Mouse (Mus musculus): ENCODE measurements around the gene Aox3. TPM values are rescaled to one million over a fixed set of nuclear protein-coding genes. Genes with fewer than 3 reads are reported as not detected.

Gene Aox3
- polyA plus RNA-seq, 1 experiment from 2014 or later = 0.38 TPM

DNA sequence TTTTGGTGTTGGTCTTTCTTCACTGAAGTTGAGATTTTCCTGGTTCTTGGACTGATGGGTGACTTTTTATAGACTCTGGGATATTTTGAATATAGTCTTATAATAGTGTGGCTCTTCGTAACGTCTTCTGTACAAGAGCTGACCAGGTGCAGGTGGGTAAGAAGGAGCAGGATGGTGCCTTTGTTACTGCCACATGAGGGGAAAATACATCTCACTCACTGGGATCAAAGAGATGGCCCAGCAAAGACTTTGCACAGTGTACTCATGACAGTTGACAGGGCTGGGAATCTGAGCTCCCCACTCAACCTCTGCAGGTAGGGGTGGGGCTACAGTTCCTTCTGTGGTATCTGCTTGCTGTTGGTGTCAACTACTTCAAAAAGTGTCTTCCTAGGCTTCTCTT is 38.7 kb upstream of the Aox3 start:
- no peaks in the 10 kb centered on the region for H3K27me3 ChIP-seq (ENCODE audit: control insufficient read depth, insufficient read depth, low read length)
- H3K4me1 ChIP-seq (ENCODE audit: control insufficient read depth, insufficient read depth, low read length) = no peaks in the 10 kb centered on the region
- DNase-seq = no peak
- H3K9me3 ChIP-seq (ENCODE audit: control insufficient read depth, low read length) = no peaks in the 10 kb centered on the region
- H3K4me2 ChIP-seq (ENCODE audit: low read length) = no peak overlapping the region
- H3K4me3 ChIP-seq (replicated peaks; ENCODE audit: low read depth, low read length) = no peak overlapping the region
- no peak overlapping the region for H3K27ac ChIP-seq (replicated peaks; ENCODE audit: low read depth, low read length)
- WGBS = 95% methylated on average over 2 of the region's 2 CpGs
- no peak for ATAC-seq (ENCODE audit: low FRiP score, low TSS enrichment)
- no peaks in the 10 kb centered on the region for H3K36me3 ChIP-seq (ENCODE audit: control insufficient read depth, insufficient read depth, low read length)
- no peak overlapping the region for H3K9ac ChIP-seq (replicated peaks; ENCODE audit: low read length)

DNA sequence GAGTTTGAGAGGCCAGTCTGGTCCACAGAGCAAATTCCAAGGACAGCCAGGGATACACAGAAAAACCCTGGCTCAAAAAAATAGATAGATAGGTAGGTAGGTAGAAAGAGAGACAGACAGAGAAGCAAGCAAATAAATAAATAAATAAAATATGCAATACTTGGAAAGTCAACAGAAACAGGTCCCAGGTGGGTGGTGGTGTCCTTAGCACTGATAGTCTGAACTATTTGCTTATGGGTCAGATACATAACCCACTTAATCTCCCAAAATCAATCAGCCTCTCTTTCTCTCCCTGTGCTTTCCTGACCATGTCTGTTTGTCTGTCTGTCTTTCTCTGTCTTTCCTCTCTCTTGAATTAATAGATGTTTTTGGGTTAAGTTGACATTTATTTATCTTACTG is 35.0 kb upstream of the Aox3 start:
- DNase-seq = no peak
- Histone ChIP-seq H3K4me2 (ENCODE audit: low read length) (no peak overlapping the region), H3K27me3 (ENCODE audit: control insufficient read depth, insufficient read depth, low read length) (no peaks in the 10 kb centered on the region), H3K27ac (replicated peaks; ENCODE audit: low read depth, low read length) (no peak overlapping the region), H3K36me3 (ENCODE audit: control insufficient read depth, insufficient read depth, low read length) (no peaks in the 10 kb centered on the region), H3K4me1 (ENCODE audit: control insufficient read depth, insufficient read depth, low read length) (no peaks in the 10 kb centered on the region), H3K9me3 (ENCODE audit: control insufficient read depth, low read length) (no peaks in the 10 kb centered on the region), H3K9ac (replicated peaks; ENCODE audit: low read length) (no peak overlapping the region), H3K4me3 (replicated peaks; ENCODE audit: low read depth, low read length) (no peak overlapping the region)
- ATAC-seq (ENCODE audit: low FRiP score, low TSS enrichment) = no peak

GRCm38 (mm10) chr1:58078390-58078789 is 34.5 kb upstream of the Aox3 start:
- H3K27ac ChIP-seq (replicated peaks; ENCODE audit: low read depth, low read length) = no peak overlapping the region
- no peaks in the 10 kb centered on the region for H3K9me3 ChIP-seq (ENCODE audit: control insufficient read depth, low read length)
- no peak overlapping the region for H3K9ac ChIP-seq (replicated peaks; ENCODE audit: low read length)
- no peaks in the 10 kb centered on the region for H3K27me3 ChIP-seq (ENCODE audit: control insufficient read depth, insufficient read depth, low read length)
- 94% methylated on average over 7 of the region's 7 CpGs for WGBS
- H3K4me2 ChIP-seq (ENCODE audit: low read length) = no peak overlapping the region
- H3K36me3 ChIP-seq (ENCODE audit: control insufficient read depth, insufficient read depth, low read length) = no peaks in the 10 kb centered on the region
- no peaks in the 10 kb centered on the region for H3K4me1 ChIP-seq (ENCODE audit: control insufficient read depth, insufficient read depth, low read length)
- ATAC-seq (ENCODE audit: low FRiP score, low TSS enrichment) (no peak), DNase-seq (no peak)
- H3K4me3 ChIP-seq (replicated peaks; ENCODE audit: low read depth, low read length) = no peak overlapping the region

DNA sequence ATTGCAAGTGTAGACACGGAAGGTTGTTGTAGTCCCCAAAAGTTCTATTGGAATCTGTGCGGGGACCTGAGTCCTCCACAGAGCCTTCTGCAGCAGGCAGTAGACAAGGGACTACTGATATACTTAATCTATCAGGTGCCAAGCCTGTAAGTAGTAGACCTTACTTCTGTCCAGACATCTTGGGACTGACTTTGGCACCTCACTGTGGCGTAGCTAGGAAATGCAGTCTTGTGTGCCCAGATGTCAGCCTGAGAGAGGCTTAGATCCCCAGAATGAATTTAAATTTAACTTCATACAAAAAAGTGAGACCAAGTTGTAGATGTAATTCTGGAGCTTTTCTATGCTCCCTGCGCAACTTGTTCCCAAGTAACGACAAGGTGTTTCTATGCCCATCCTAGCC is 33.2 kb upstream of the Aox3 start:
- WGBS = 92% methylated on average over 5 of the region's 5 CpGs
- H3K27me3 ChIP-seq (ENCODE audit: control insufficient read depth, insufficient read depth, low read length) = no peaks in the 10 kb centered on the region
- ATAC-seq (ENCODE audit: low FRiP score, low TSS enrichment) = no peak
- no peak for DNase-seq
- H3K36me3 ChIP-seq (ENCODE audit: control insufficient read depth, insufficient read depth, low read length) = no peaks in the 10 kb centered on the region
- no peaks in the 10 kb centered on the region for H3K9me3 ChIP-seq (ENCODE audit: control insufficient read depth, low read length)
- no peak overlapping the region for H3K27ac ChIP-seq (replicated peaks; ENCODE audit: low read depth, low read length)
- H3K4me3 ChIP-seq (replicated peaks; ENCODE audit: low read depth, low read length) = no peak overlapping the region
- no peak overlapping the region for H3K9ac ChIP-seq (replicated peaks; ENCODE audit: low read length)
- no peaks in the 10 kb centered on the region for H3K4me1 ChIP-seq (ENCODE audit: control insufficient read depth, insufficient read depth, low read length)
- H3K4me2 ChIP-seq (ENCODE audit: low read length) = no peak overlapping the region

DNA sequence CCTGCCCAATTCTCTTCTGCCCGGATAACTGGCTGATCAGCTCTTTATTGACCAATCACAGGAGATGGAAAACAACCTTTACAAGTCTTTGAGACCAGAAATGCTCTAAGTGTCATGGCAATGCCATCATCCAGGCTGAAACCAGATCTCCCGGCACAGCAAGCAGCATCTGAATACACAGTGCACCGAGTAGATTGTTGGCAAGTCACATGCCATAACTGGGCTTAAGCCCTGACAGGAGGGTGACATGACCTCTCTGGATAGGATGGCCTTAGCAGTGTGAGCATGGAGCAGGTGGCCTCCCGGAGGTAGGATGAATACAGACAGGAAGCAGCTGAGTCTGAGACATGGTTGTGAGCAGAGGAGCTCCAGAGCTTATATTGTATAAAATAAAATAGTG is 32.5 kb upstream of the Aox3 start:
- Histone ChIP-seq H3K9me3 (ENCODE audit: control insufficient read depth, low read length) (no peaks in the 10 kb centered on the region), H3K4me3 (replicated peaks; ENCODE audit: low read depth, low read length) (no peak overlapping the region), H3K27me3 (ENCODE audit: control insufficient read depth, insufficient read depth, low read length) (no peaks in the 10 kb centered on the region), H3K9ac (replicated peaks; ENCODE audit: low read length) (no peak overlapping the region), H3K36me3 (ENCODE audit: control insufficient read depth, insufficient read depth, low read length) (no peaks in the 10 kb centered on the region), H3K4me2 (ENCODE audit: low read length) (no peak overlapping the region), H3K27ac (replicated peaks; ENCODE audit: low read depth, low read length) (no peak overlapping the region), H3K4me1 (ENCODE audit: control insufficient read depth, insufficient read depth, low read length) (no peaks in the 10 kb centered on the region)
- ATAC-seq (ENCODE audit: low FRiP score, low TSS enrichment) = no peak
- DNase-seq = no peak
- 87% methylated on average over 4 of the region's 4 CpGs for WGBS

GRCm38 (mm10) chr1:58081356-58081755 is 31.6 kb upstream of the Aox3 start:
- no peak overlapping the region for H3K9ac ChIP-seq (replicated peaks; ENCODE audit: low read length)
- no peaks in the 10 kb centered on the region for H3K27me3 ChIP-seq (ENCODE audit: control insufficient read depth, insufficient read depth, low read length)
- ATAC-seq (ENCODE audit: low FRiP score, low TSS enrichment) = no peak
- H3K36me3 ChIP-seq (ENCODE audit: control insufficient read depth, insufficient read depth, low read length) = no peaks in the 10 kb centered on the region
- DNase-seq = no peak
- H3K9me3 ChIP-seq (ENCODE audit: control insufficient read depth, low read length) = no peaks in the 10 kb centered on the region
- WGBS = 89% methylated on average over 5 of the region's 5 CpGs
- H3K4me2 ChIP-seq (ENCODE audit: low read length) = no peak overlapping the region
- H3K27ac ChIP-seq (replicated peaks; ENCODE audit: low read depth, low read length) = no peak overlapping the region
- no peaks in the 10 kb centered on the region for H3K4me1 ChIP-seq (ENCODE audit: control insufficient read depth, insufficient read depth, low read length)
- H3K4me3 ChIP-seq (replicated peaks; ENCODE audit: low read depth, low read length) = no peak overlapping the region

DNA sequence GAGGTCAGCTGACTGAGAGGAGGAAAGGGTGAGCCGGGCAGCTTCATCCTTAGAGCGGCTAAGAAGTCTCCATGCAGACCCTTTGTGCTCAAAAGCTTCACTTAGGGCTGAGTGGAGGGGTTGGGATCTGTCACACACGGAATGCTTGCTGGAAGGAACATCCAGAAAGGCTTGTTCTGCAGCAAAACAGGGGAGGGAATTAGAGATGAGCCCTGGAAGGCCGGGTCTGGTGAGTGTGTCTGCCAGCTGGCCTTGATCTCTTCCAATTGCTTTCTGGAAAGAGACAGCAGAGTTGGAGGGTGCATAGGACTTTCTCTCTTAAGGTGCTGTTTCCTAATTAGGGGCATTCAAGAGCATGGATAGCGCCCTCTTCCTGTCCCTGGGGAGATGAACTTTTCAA is 23.6 kb upstream of the Aox3 start:
- 63% methylated on average over 5 of the region's 5 CpGs for WGBS
- Histone ChIP-seq H3K27ac (replicated peaks; ENCODE audit: low read depth, low read length) (no peak overlapping the region), H3K4me2 (ENCODE audit: low read length) (no peak overlapping the region), H3K4me3 (replicated peaks; ENCODE audit: low read depth, low read length) (no peak overlapping the region), H3K9ac (replicated peaks; ENCODE audit: low read length) (no peak overlapping the region), H3K27me3 (ENCODE audit: control insufficient read depth, insufficient read depth, low read length) (no peaks in the 10 kb centered on the region), H3K4me1 (ENCODE audit: control insufficient read depth, insufficient read depth, low read length) (no peaks in the 10 kb centered on the region), H3K9me3 (ENCODE audit: control insufficient read depth, low read length) (no peaks in the 10 kb centered on the region), H3K36me3 (ENCODE audit: control insufficient read depth, insufficient read depth, low read length) (no peaks in the 10 kb centered on the region)
- ATAC-seq (ENCODE audit: low FRiP score, low TSS enrichment) = no peak
- DNase-seq = no peak

GRCm38 (mm10) chr1:58090191-58090590 is 22.7 kb upstream of the Aox3 start:
- Histone ChIP-seq H3K4me2 (ENCODE audit: low read length) (no peak overlapping the region), H3K36me3 (ENCODE audit: control insufficient read depth, insufficient read depth, low read length) (no peaks in the 10 kb centered on the region), H3K27ac (replicated peaks; ENCODE audit: low read depth, low read length) (no peak overlapping the region), H3K4me1 (ENCODE audit: control insufficient read depth, insufficient read depth, low read length) (no peaks in the 10 kb centered on the region), H3K9ac (replicated peaks; ENCODE audit: low read length) (no peak overlapping the region), H3K9me3 (ENCODE audit: control insufficient read depth, low read length) (no peaks in the 10 kb centered on the region), H3K27me3 (ENCODE audit: control insufficient read depth, insufficient read depth, low read length) (no peaks in the 10 kb centered on the region), H3K4me3 (replicated peaks; ENCODE audit: low read depth, low read length) (no peak overlapping the region)
- 92% methylated on average over 4 of the region's 4 CpGs for WGBS
- ATAC-seq (ENCODE audit: low FRiP score, low TSS enrichment) (no peak), DNase-seq (no peak)

DNA sequence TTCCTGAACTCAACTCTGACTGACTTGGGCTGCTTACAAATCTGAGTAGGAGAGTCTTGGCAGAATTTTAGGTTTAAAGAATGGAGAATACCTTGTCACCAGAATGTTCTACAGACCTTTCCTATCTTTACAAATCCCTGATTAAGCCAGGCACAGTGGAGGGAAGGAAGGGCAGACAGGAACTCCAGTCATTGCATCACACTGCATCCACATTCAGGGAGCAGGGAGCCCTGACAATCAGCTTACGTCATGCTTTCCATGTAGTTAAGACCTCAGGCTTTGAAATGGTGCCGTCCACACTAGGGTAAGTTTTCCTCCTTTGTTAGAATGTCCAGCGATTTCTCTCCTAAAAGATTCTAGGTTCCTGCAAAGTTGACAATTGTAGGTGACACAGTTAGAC is 21.7 kb upstream of the Aox3 start:
- no peak overlapping the region for H3K4me3 ChIP-seq (replicated peaks; ENCODE audit: low read depth, low read length)
- no peaks in the 10 kb centered on the region for H3K4me1 ChIP-seq (ENCODE audit: control insufficient read depth, insufficient read depth, low read length)
- DNase-seq = no peak
- H3K9me3 ChIP-seq (ENCODE audit: control insufficient read depth, low read length) = no peaks in the 10 kb centered on the region
- no peak for ATAC-seq (ENCODE audit: low FRiP score, low TSS enrichment)
- no peak overlapping the region for H3K4me2 ChIP-seq (ENCODE audit: low read length)
- H3K36me3 ChIP-seq (ENCODE audit: control insufficient read depth, insufficient read depth, low read length) = no peaks in the 10 kb centered on the region
- WGBS = 70% methylated on average over 3 of the region's 3 CpGs
- H3K9ac ChIP-seq (replicated peaks; ENCODE audit: low read length) = no peak overlapping the region
- no peaks in the 10 kb centered on the region for H3K27me3 ChIP-seq (ENCODE audit: control insufficient read depth, insufficient read depth, low read length)
- no peak overlapping the region for H3K27ac ChIP-seq (replicated peaks; ENCODE audit: low read depth, low read length)
